Mouse (Mus musculus) C2C12 (cell line): ENCODE measurements around the gene Vps13d.

Source experiments
- CTCF ChIP-seq: IDR thresholded peaks from one replicate; pipeline ENCODE4 v1.5.1; 2011; ENCODE audit not compliant: control insufficient read depth, insufficient read depth, insufficient read length
- MYOG ChIP-seq: IDR thresholded peaks from one replicate; pipeline ENCODE4 v1.6.1; 2011; ENCODE audit not compliant: control insufficient read depth, insufficient read length; ENCODE audit errors: extremely low read depth

DNA sequence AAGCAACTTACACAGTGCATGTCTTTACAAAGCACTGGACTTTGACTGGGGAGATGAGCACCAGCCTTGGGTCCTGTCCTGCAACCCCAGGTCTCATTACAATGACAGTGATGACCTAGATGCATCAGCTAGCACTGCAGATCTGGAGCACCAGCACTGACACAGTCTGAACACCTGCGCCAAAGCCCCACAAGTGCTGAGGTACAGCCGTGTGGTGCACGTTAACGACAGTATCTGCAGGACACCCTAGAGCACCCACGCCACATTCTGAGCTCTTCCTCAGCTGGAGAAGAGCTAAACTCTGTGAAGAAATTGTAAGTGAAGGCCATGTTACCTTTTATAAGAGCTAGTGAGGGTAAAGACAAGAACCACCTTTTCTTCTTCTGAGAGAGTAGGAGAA lies 172.0 kb downstream of the Vps13d start:
- TF ChIP-seq CTCF (no peak), MYOG (no peak)
